Mouse (Mus musculus): ENCODE results near the gene Cadm3.

Gene Cadm3

GRCm38 (mm10) chr1:173357799-173358198 is 9.7 kb downstream of the Cadm3 start:
- DNase-seq (ENCODE audit: low spot score), result no peak

GRCm38 (mm10) chr1:173356699-173357098 is 10.8 kb downstream of the Cadm3 start:
- DNase-seq (ENCODE audit: low spot score), result no peak

- DNase-seq (ENCODE audit: low spot score), result no peak
Measured at GRCm38 (mm10) chr1:173355107-173355846, 12.2 kb downstream of the Cadm3 start.

- DNase-seq (ENCODE audit: low spot score), result no peak
Measured at GRCm38 (mm10) chr1:173350372-173350957, 17.0 kb downstream of the Cadm3 start, which contains the start of gene Aim2. TSS of gene Aim2 (plus strand) at chr1:173350879.

- no peak for DNase-seq (ENCODE audit: low spot score)
Measured at GRCm38 (mm10) chr1:173349946-173350345, 17.5 kb downstream of the Cadm3 start.

- no peak for DNase-seq (ENCODE audit: low spot score)
Measured at GRCm38 (mm10) chr1:173349192-173349591, 18.3 kb downstream of the Cadm3 start.

- no peak for DNase-seq (ENCODE audit: low spot score)
Measured at GRCm38 (mm10) chr1:173348527-173348926, 19.0 kb downstream of the Cadm3 start.

- no peak for DNase-seq (ENCODE audit: low spot score)
Measured at GRCm38 (mm10) chr1:173345112-173345511, 22.4 kb downstream of the Cadm3 start.

- no peak for DNase-seq (ENCODE audit: low spot score)
Measured at GRCm38 (mm10) chr1:173343934-173344333, 23.6 kb downstream of the Cadm3 start.

GRCm38 (mm10) chr1:173342425-173342824 is 25.1 kb downstream of the Cadm3 start:
- DNase-seq (ENCODE audit: low spot score), result no peak

GRCm38 (mm10) chr1:173339543-173339942 is 28.0 kb downstream of the Cadm3 start:
- no peak for DNase-seq (ENCODE audit: low spot score)

GRCm38 (mm10) chr1:173337008-173337407 is 30.5 kb downstream of the Cadm3 start:
- DNase-seq (ENCODE audit: low spot score), result no peak

GRCm38 (mm10) chr1:173335903-173336302 is 31.6 kb downstream of the Cadm3 start:
- DNase-seq (ENCODE audit: low spot score), result no peak

- no peak for DNase-seq (ENCODE audit: low spot score)
Measured at GRCm38 (mm10) chr1:173333312-173334253, 33.9 kb downstream of the Cadm3 start, which contains the start of gene Ackr1. TSS of gene Ackr1 (minus strand) at chr1:173333750.

- DNase-seq (ENCODE audit: low spot score), result no peak
Measured at GRCm38 (mm10) chr1:173332418-173332817, 35.1 kb downstream of the Cadm3 start.

GRCm38 (mm10) chr1:173329743-173330142 is 37.8 kb downstream of the Cadm3 start:
- no peak for DNase-seq (ENCODE audit: low spot score)

GRCm38 (mm10) chr1:173329185-173329584 is 38.3 kb downstream of the Cadm3 start:
- no peak for DNase-seq (ENCODE audit: low spot score)

- DNase-seq (ENCODE audit: low spot score), result no peak
Measured at GRCm38 (mm10) chr1:173328446-173328845, 39.0 kb downstream of the Cadm3 start.

- DNase-seq (ENCODE audit: low spot score), result no peak
Measured at GRCm38 (mm10) chr1:173326552-173326951, 40.9 kb downstream of the Cadm3 start.

GRCm38 (mm10) chr1:173325395-173325794 is 42.1 kb downstream of the Cadm3 start:
- DNase-seq (ENCODE audit: low spot score), result no peak

GRCm38 (mm10) chr1:173324961-173325360 is 42.5 kb downstream of the Cadm3 start:
- DNase-seq (ENCODE audit: low spot score), result no peak

GRCm38 (mm10) chr1:173323839-173324585 is 43.5 kb downstream of the Cadm3 start:
- no peak for DNase-seq (ENCODE audit: low spot score)

All from urinary bladder, postnatal 10 days (tissue).